Mouse (Mus musculus) c-Kit-positive CD71-positive TER-119-negative erythroid progenitor cells, embryonic 14.5 days (primary cell): Measurements from ENCODE around the gene Gm26741.
"Not testable (repeated sequence)": the region's sequence is repeated elsewhere in the genome, so short reads cannot be mapped to it uniquely, and the experiment has no call there.

Experiments
- DNase-seq: peaks from one replicate; pipeline ENCODE4 v3.0.0-alpha.2; 2013; ENCODE audit warnings: low read depth

Gm26741 gene

GRCm38 (mm10) chr10:52358467-52358866 lies at the start of gene Gm26741:
Gene Gm26741 (plus strand): TSS chr10:52358767.
- DNase-seq, result no peak

GRCm38 (mm10) chr10:52309196-52309595 lies 49.4 kb upstream of the Gm26741 start:
- no peak for DNase-seq

GRCm38 (mm10) chr10:52319506-52320286 lies 38.9 kb upstream of the Gm26741 start:
- no peak for DNase-seq

- DNase-seq, result no peak
Measured at GRCm38 (mm10) chr10:52321918-52322317, 36.6 kb upstream of the Gm26741 start.

GRCm38 (mm10) chr10:52331007-52331406 lies 27.6 kb upstream of the Gm26741 start:
- peak; percentile 20 for DNase-seq

GRCm38 (mm10) chr10:52343324-52343723 lies 15.2 kb upstream of the Gm26741 start:
- not testable (repeated sequence) for DNase-seq

- DNase-seq, result no peak
Measured at GRCm38 (mm10) chr10:52353184-52353583, 5.4 kb upstream of the Gm26741 start.

- DNase-seq, result no peak
Measured at GRCm38 (mm10) chr10:52360241-52360735, 1.7 kb downstream of the Gm26741 start.

- DNase-seq, result no peak
Measured at GRCm38 (mm10) chr10:52360862-52361609, 2.5 kb downstream of the Gm26741 start.

- DNase-seq, result no peak
Measured at GRCm38 (mm10) chr10:52368376-52368775, 9.8 kb downstream of the Gm26741 start.

- DNase-seq, result no peak
Measured at GRCm38 (mm10) chr10:52373834-52374233, 15.3 kb downstream of the Gm26741 start.

GRCm38 (mm10) chr10:52374651-52375050 lies 16.1 kb downstream of the Gm26741 start:
- DNase-seq, result no peak

GRCm38 (mm10) chr10:52376422-52376821 lies 17.9 kb downstream of the Gm26741 start:
- no peak for DNase-seq

- no peak for DNase-seq
Measured at GRCm38 (mm10) chr10:52377813-52378212, 19.2 kb downstream of the Gm26741 start.

- DNase-seq, result no peak
Measured at GRCm38 (mm10) chr10:52381321-52381801, 22.8 kb downstream of the Gm26741 start.

GRCm38 (mm10) chr10:52381845-52382591 lies 23.5 kb downstream of the Gm26741 start, which contains the start of gene Gopc:
Gene Gopc (minus strand): TSS chr10:52382124.
- peak; percentile 95 for DNase-seq

GRCm38 (mm10) chr10:52383022-52383421 lies 24.5 kb downstream of the Gm26741 start:
- no peak for DNase-seq

GRCm38 (mm10) chr10:52383522-52383921 lies 25.0 kb downstream of the Gm26741 start:
- DNase-seq, result no peak

GRCm38 (mm10) chr10:52384823-52385610 lies 26.4 kb downstream of the Gm26741 start:
- DNase-seq, result no peak

GRCm38 (mm10) chr10:52387192-52387591 lies 28.6 kb downstream of the Gm26741 start:
- no peak for DNase-seq

- no peak for DNase-seq
Measured at GRCm38 (mm10) chr10:52388922-52389430, 30.4 kb downstream of the Gm26741 start, which contains the start of gene Nepn. Gene Nepn (plus strand): TSS chr10:52388972.
